Mouse (Mus musculus) MEL (cell line): ENCODE measurements around the gene Tlk2. TPM values are rescaled to one million over a fixed set of nuclear protein-coding genes. Genes with fewer than 3 reads are reported as not detected.

Source experiments
- DNase-seq: peaks from one replicate; pipeline ENCODE4 v3.0.0; 2011; ENCODE audit warnings: low read depth, low spot score
- H3K27ac ChIP-seq: 2 replicates; pipeline ENCODE4 v1.5.1; 2012; ENCODE audit warnings: low read depth, mild to moderate bottlenecking, control low read depth, low read length, moderate library complexity; ENCODE audit not compliant: control insufficient read depth
- H3K27me3 ChIP-seq, 2 experiments: fragments of 150-350 bp in 1 of 2; sonication (generic) in 1 of 2; 2 replicates each; pipeline ENCODE4 v1.6.1; 2012; ENCODE audit warnings: low read length in 2 of 2, mild to moderate bottlenecking in 2 of 2, improper control_type of control experiment in 1 of 2, moderate library complexity in 1 of 2; ENCODE audit not compliant: insufficient read depth in 2 of 2, control insufficient read depth in 1 of 2
- H3K36me3 ChIP-seq, 2 experiments: 2 replicates each; pipeline ENCODE4 v1.6.1; 2012 to 2014; ENCODE audit warnings: low read length in 2 of 2, improper control_type of control experiment in 1 of 2, inconsistent platforms in 1 of 2, mild to moderate bottlenecking in 1 of 2; ENCODE audit not compliant: insufficient read depth in 2 of 2, control insufficient read depth in 1 of 2
- H3K4me1 ChIP-seq, 2 experiments: fragments of 150-350 bp in 1 of 2; sonication (generic) in 1 of 2; 2 replicates each; pipeline ENCODE4 v1.6.1; 2012; ENCODE audit warnings: low read length in 2 of 2, improper control_type of control experiment in 1 of 2, mild to moderate bottlenecking in 1 of 2; ENCODE audit not compliant: insufficient read depth in 2 of 2, control insufficient read depth in 1 of 2
- H3K4me3 ChIP-seq, 2 experiments: fragments of 150-350 bp in 1 of 2; sonication (generic) in 1 of 2; 2 replicates each; pipeline ENCODE4 v1.5.1; 2012; ENCODE audit warnings: low read depth in 2 of 2, low read length in 2 of 2, mild to moderate bottlenecking in 2 of 2, moderate library complexity in 2 of 2, control low read depth in 1 of 2, improper control_type of control experiment in 1 of 2; ENCODE audit not compliant: control insufficient read depth in 1 of 2, insufficient read depth in 1 of 2
- H3K79me2 ChIP-seq: 2 replicates; pipeline ENCODE4 v1.6.1; 2012; ENCODE audit warnings: mild to moderate bottlenecking, low read length, moderate library complexity; ENCODE audit not compliant: control insufficient read depth, poor library complexity, insufficient read depth
- H3K9ac ChIP-seq: 2 replicates; pipeline ENCODE4 v1.6.1; 2012; ENCODE audit warnings: low read depth, mild to moderate bottlenecking, control low read depth, low read length, moderate library complexity; ENCODE audit not compliant: control insufficient read depth, poor library complexity, severe bottlenecking
- H3K9me3 ChIP-seq: fragments of 150-350 bp; sonication (generic); replicated peaks from 2 replicates; pipeline ENCODE4 v1.6.1; 2012; ENCODE audit warnings: mild to moderate bottlenecking, low read length, improper control_type of control experiment, moderate library complexity; ENCODE audit not compliant: insufficient read depth
- BHLHE40 ChIP-seq: IDR thresholded peaks from 2 replicates; pipeline ENCODE4 v1.6.1; 2012; ENCODE audit warnings: low read depth, mild to moderate bottlenecking, inconsistent platforms, low read length, improper control_type of control experiment, borderline replicate concordance
- CHD2 ChIP-seq: IDR thresholded peaks from 2 replicates; pipeline ENCODE4 v1.6.1; 2011; ENCODE audit warnings: low read length, improper control_type of control experiment
- CTCF ChIP-seq, 3 experiments: IDR thresholded peaks in 2 of 3; conservative IDR thresholded peaks in 1 of 3; 2 replicates each; pipeline ENCODE4 v1.5.1; 2011 to 2012; ENCODE audit warnings: low read length in 3 of 3, low read depth in 2 of 3, mild to moderate bottlenecking in 2 of 3, improper control_type of control experiment in 1 of 3, inconsistent platforms in 1 of 3, mixed read lengths in 1 of 3, moderate library complexity in 1 of 3; ENCODE audit not compliant: control insufficient read depth in 1 of 3, insufficient read depth in 1 of 3, poor library complexity in 1 of 3, severe bottlenecking in 1 of 3
- ETS1 ChIP-seq: IDR thresholded peaks from 2 replicates; pipeline ENCODE4 v1.6.1; 2012; ENCODE audit warnings: low read depth, mild to moderate bottlenecking, inconsistent platforms, low read length, improper control_type of control experiment, moderate library complexity
- GATA1 ChIP-seq: IDR thresholded peaks from 2 replicates; pipeline ENCODE4 v1.6.1; 2011; ENCODE audit warnings: low read depth, low read length, improper control_type of control experiment
- JUND ChIP-seq: IDR thresholded peaks from 2 replicates; pipeline ENCODE4 v1.6.1; 2011; ENCODE audit warnings: low read depth, mild to moderate bottlenecking, improper control_type of control experiment, low read length
- MAX ChIP-seq: IDR thresholded peaks from 2 replicates; pipeline ENCODE4 v1.6.1; 2011; ENCODE audit warnings: low read length, improper control_type of control experiment
- MAZ ChIP-seq: IDR thresholded peaks from 2 replicates; pipeline ENCODE4 v1.6.1; 2012; ENCODE audit warnings: low read depth, mild to moderate bottlenecking, inconsistent platforms, low read length, improper control_type of control experiment
- MXI1 ChIP-seq: IDR thresholded peaks from 2 replicates; pipeline ENCODE4 v1.6.1; 2011; ENCODE audit warnings: mild to moderate bottlenecking, low read depth, low read length, improper control_type of control experiment
- MYB ChIP-seq: IDR thresholded peaks from 2 replicates; pipeline ENCODE4 v1.6.1; 2011; ENCODE audit warnings: mild to moderate bottlenecking, low read depth, low read length, improper control_type of control experiment
- MYC ChIP-seq: IDR thresholded peaks from 2 replicates; pipeline ENCODE4 v1.6.1; 2011; ENCODE audit warnings: low read depth, mild to moderate bottlenecking, low read length, improper control_type of control experiment, moderate library complexity
- NRF1 ChIP-seq: IDR thresholded peaks from 2 replicates; pipeline ENCODE4 v1.6.1; 2014; ENCODE audit warnings: low read depth, mild to moderate bottlenecking, inconsistent platforms, low read length, improper control_type of control experiment, moderate library complexity; ENCODE audit not compliant: poor library complexity, insufficient read depth, severe bottlenecking
- POLR2AphosphoS2 ChIP-seq: IDR thresholded peaks from 2 replicates; pipeline ENCODE4 v1.6.1; 2011; ENCODE audit warnings: low read length, improper control_type of control experiment
- RAD21 ChIP-seq: IDR thresholded peaks from 2 replicates; pipeline ENCODE4 v1.6.1; 2011; ENCODE audit warnings: mild to moderate bottlenecking, low read depth, low read length, improper control_type of control experiment
- SIN3A ChIP-seq: IDR thresholded peaks from 2 replicates; pipeline ENCODE4 v1.6.1; 2012; ENCODE audit warnings: low read length, improper control_type of control experiment, inconsistent platforms
- SMC3 ChIP-seq: IDR thresholded peaks from 2 replicates; pipeline ENCODE4 v1.6.1; 2011; ENCODE audit warnings: low read depth, low read length, improper control_type of control experiment
- TBP ChIP-seq: IDR thresholded peaks from 2 replicates; pipeline ENCODE4 v1.8.0; 2011; ENCODE audit warnings: low read depth, low read length, improper control_type of control experiment
- TCF12 ChIP-seq: IDR thresholded peaks from 2 replicates; pipeline ENCODE4 v1.6.1; 2014; ENCODE audit warnings: low read depth, mild to moderate bottlenecking, inconsistent platforms, low read length, improper control_type of control experiment, moderate library complexity
- ZC3H11A ChIP-seq: IDR thresholded peaks from 2 replicates; pipeline ENCODE4 v1.6.1; 2012; ENCODE audit warnings: low read depth, mild to moderate bottlenecking, inconsistent platforms, low read length, improper control_type of control experiment
- ZMIZ1 ChIP-seq: IDR thresholded peaks from 2 replicates; pipeline ENCODE4 v1.6.1; 2012; ENCODE audit warnings: low read depth, mild to moderate bottlenecking, inconsistent platforms, low read length, improper control_type of control experiment, moderate library complexity
- polyA plus RNA-seq, 2 experiments: library from polyadenylated mRNA; stranded (reverse) in 1 of 2; unstranded in 1 of 2; fragments of >175 nt in 1 of 2; fragments of >200 nt in 1 of 2; gene quantifications; 2 replicates each; pipeline versions ENCODE4 v1.2.1 to v1.2.4; 2012; ENCODE audit warnings: low replicate concordance in 2 of 2, low read depth in 1 of 2; ENCODE audit not compliant: insufficient read length in 2 of 2, insufficient read depth in 1 of 2, missing spikeins in 1 of 2
- total RNA-seq: library from RNA; depleted of rRNA; stranded (reverse); fragments of 300-350 nt; gene quantifications from 2 replicates; pipeline ENCODE4 v1.2.3, GENCODE M21; 2012

Tlk2 gene
- total and polyA plus RNA-seq, 3 experiments = 46.5 to 60.9 TPM; not detected in 1

GRCm38 (mm10) chr11:105202403-105202802 is 23.8 kb downstream of the Tlk2 start:
- Histone ChIP-seq H3K27ac (no peak overlapping the region), H3K4me3 (no peak overlapping the region), H3K27me3 (no peaks in the 10 kb centered on the region), H3K9me3 (no peaks in the 10 kb centered on the region), H3K4me1 (peaks cover 0 to 15% of the 10 kb centered on the region in 2 experiments; a peak in 3 of 4 replicates), H3K79me2 (peaks cover 45% of the 10 kb centered on the region), H3K36me3 (peaks cover 14 to 41% of the 10 kb centered on the region in 2 experiments), H3K9ac (no peak overlapping the region)
- TF ChIP-seq GATA1 = peak; percentile 61
- TF ChIP-seq NRF1 = no peak
- 0 out of 2 replicates have a peak, but pooled peaks have one; percentile 16 for TF ChIP-seq ZC3H11A
- TF ChIP-seq MAX = 0 out of 2 replicates have a peak, but pooled peaks have one; percentile 23
- TF ChIP-seq MXI1 = no peak
- peak; percentile 30; the same call in 1 of the 2 replicates for TF ChIP-seq MAZ
- TF ChIP-seq SMC3 = peak; percentile 28; the same call in 1 of the 2 replicates
- TF ChIP-seq CTCF (IDR thresholded peaks at IDR 0.05 in 2 of 3, conservative IDR thresholded peaks at IDR 0.05 in 1 of 3; ENCODE audit: control insufficient read depth in 1 of 3, insufficient read depth in 1 of 3, low read depth in 2 of 3, low read length in 3 of 3, poor library complexity in 1 of 3, severe bottlenecking in 1 of 3) = peak; percentile 65 to 72 (median 66)
- 0 out of 2 replicates have a peak, but pooled peaks have one; percentile 21 for TF ChIP-seq MYC
- peak; percentile 77 for DNase-seq

GRCm38 (mm10) chr11:105210007-105210406 is 31.4 kb downstream of the Tlk2 start:
- Histone ChIP-seq H3K4me1 (peaks cover 0 to 11% of the 10 kb centered on the region in 2 experiments; a peak in 2 of 4 replicates), H3K9me3 (no peaks in the 10 kb centered on the region), H3K9ac (no peak overlapping the region), H3K79me2 (peaks cover 6% of the 10 kb centered on the region), H3K27me3 (no peaks in the 10 kb centered on the region)
- DNase-seq = no peak
- TF ChIP-seq NRF1 (no peak), MXI1 (no peak), RAD21 (no peak), TBP (no peak), ZMIZ1 (no peak), SIN3A (no peak), MYB (no peak), CHD2 (no peak), GATA1 (no peak), MAX (no peak), ZC3H11A (no peak), POLR2AphosphoS2 (no peak), SMC3 (no peak), JUND (no peak), TCF12 (no peak), BHLHE40 (no peak), ETS1 (no peak)
- TF ChIP-seq, all 39 proteins: peak for 0
- Histone ChIP-seq H3K36me3 (peaks cover 15 to 52% of the 10 kb centered on the region in 2 experiments), H3K27ac (no peak overlapping the region), H3K4me3 (no peak overlapping the region)
